Mouse (Mus musculus): Measurements from ENCODE around the gene Siae. TPM values are rescaled to one million over a fixed set of nuclear protein-coding genes. Genes with fewer than 3 reads are reported as not detected.

Gene Siae
- total RNA-seq, 2 experiments from 2014 or later = 11.3 to 16.8 TPM

DNA sequence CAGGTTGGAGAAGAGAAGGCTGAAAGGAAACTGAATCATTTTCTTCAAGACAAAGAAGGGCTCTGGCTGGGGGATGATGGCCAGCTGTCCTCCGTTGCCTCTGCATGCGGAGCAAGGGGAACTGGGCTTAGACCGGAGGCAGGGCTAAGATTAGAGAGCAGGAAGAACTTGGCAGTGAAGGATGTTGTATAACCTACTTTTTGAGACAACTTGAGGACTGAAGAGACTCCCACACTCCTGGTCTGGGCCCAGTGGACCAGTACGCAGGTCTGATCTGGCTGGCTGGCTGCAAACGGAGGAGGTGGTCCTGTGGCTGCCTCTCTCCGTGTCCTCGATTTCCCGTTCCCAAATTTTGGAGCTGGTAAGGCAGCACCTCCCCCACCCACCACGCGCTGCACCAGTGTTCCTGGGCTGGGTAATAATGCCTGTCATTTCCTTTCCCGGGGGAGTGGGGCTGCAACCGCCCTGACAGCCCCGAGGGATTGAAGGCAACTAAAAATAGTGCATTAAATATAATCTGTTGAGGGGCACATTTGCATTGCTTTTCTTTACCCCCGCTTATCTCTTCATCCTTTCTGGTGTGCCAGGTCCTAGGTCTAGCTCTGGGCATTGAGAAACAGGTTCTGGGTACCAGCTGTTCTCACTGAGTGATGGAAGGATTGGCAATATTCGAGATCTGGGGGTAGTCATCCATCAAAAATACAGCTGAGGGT, 12.6 kb downstream of the Siae start:
- ATAC-seq (replicated peaks; ENCODE audit: low FRiP score, low TSS enrichment, poor library complexity, severe bottlenecking) = peak; percentile 33

DNA sequence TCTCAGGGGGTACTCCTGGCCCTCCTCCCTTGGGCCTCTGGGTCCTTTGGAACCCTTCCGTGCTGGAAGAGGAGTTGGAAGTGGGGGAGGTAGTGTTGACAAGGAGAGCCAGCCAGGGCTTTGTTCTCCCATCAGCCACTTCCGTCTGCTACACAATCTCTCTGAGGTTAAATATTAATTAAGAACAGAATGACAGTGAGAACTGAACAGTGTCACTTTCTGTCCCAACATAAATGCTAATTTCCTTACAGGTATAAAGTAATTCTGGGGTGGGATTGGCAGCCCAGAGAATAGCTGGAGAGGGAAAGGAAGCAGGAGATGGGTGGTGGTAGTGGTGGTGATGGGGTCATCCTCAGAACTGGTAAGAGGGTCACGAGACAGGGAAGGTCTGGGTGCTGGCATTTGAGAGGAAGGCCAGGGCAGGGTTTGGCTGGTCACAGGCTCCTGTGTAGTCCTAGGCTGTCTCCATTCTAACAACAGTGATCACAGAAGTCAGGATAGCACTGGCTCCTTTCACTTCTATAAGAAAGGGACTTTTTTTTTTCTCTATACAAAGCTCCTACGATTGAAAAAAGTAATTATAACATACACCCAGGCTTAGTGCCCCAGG, 13.2 kb downstream of the Siae start:
- ATAC-seq (replicated peaks; ENCODE audit: low FRiP score, low TSS enrichment, poor library complexity, severe bottlenecking) = no peak

DNA sequence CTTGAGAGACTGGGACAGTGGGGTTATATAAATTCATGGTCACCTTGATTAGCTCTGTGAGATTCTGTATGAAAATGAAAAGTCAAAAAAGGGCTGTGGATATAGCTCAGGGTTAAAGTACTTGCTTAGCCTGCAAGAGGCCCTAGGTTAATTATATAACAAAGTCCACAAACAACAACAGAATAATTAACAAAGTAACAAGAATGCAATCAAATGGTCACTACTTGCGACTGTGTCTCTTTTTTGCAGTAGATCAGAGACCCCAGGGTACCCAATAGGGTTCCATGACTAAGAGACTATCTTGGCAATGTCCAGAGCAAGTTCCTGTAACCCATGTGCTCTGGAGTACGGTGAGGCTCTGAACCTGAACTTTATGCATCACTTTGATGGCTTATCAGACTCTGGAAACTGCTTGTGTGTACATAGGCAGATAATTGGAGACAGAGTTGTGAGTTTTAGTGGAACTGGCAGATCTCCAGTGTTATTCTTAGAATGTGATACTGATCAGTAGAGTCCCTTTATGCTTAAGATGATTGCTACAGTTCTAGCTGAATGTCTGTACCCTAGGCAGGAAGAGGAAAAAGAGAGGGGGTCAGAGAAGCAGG, 13.8 kb downstream of the Siae start:
- no peak for ATAC-seq (replicated peaks; ENCODE audit: low FRiP score, low TSS enrichment, poor library complexity, severe bottlenecking)

DNA sequence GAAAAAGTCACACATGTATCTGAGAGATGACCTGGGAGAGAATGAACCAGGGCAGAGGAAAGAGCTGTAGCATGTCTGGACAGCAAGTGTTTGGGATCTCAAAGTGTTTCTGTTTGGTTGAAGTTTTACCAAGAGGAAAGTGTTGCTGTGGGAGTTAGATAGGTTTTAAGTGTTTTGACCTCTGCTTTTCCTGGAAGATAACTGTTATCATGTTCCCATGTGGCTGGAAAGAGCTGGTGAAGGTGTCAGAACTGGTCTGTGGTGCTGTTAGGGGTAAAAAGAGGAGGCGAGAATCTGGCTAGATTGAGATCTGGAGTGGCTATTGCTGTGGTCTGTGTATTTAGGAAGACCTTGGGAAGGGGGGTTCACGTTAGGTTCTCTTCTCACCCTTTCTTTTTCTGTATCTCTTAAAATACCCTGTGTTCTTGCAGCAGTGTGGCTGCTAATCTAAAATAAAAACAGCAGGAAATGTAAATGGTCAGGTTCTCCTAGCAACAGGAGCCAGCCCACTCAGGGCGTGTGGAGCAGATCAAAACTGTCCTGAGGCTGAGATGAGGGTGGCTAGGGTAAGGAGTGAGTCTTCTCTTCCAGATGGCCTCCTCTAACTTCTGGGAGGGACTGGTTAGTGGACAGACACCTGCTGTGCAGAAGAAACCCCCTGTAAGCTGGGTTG, 16.8 kb downstream of the Siae start:
- peak; percentile 28 for ATAC-seq (replicated peaks; ENCODE audit: low FRiP score, low TSS enrichment, poor library complexity, severe bottlenecking)

DNA sequence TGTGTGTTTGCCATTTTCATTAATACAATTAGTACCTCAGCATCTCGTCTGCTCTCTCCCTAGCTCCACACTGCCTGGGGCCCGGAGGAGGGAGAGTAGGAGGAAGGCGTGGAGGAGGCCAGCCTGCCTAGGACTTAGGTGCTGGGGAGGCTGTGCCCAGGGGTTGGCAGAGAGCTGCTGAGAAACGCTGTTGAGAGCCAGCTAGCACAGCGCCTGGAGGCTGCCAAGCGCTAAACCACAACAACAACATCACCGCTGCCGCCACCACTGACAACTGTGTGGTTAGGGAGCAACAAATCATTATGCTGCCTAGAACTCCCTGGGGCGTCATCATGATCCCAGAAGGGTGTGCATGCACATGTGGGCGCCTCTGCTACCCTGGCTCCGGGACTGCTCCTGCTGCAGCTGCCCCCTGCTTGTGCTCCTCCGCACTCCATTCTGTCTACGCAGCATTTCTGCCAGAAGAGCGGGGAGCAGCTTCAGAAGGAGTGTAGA, 21.0 kb downstream of the Siae start:
- ATAC-seq (replicated peaks; ENCODE audit: low FRiP score, low TSS enrichment, poor library complexity, severe bottlenecking) = peak; percentile 86

DNA sequence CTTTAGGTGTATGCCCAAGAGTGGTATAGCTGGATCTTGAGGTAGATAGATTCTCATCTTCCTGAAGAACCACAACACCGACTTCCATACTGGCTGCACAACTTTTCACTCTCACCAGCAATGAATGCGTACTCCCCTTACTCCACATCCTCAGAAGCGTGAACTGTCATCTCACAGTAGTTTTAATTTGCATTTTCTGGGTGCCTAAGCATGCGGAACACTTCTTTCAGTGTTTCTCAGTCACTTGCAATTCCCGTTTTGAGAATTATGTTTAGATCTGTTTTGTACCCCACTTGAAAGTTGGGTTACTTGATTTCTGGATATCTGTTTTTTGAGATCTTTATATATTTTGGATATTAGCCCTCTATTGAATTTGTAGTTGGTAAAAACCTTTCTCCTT, 28.1 kb downstream of the Siae start:
- ATAC-seq (replicated peaks; ENCODE audit: low FRiP score, low TSS enrichment, poor library complexity, severe bottlenecking) = no peak

DNA sequence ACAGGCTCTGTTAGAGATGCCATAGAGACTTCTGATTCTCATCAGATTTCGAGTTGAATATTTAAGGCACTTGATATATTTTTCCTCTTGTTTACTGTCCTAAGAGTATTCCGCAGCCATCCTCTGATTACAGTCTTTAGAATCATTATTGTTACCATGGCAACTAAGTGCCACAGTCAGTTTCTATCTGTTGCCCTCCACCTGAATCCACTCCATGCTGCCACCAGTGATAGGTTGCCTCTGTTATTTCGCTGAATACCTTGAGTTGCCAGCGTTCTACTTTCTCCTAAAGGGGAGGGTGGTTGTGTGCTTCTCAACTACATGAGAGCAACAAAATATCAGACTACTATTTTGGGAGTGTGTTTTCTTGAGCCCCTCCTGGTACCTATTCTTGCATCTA, 31.2 kb downstream of the Siae start:
- ATAC-seq (replicated peaks; ENCODE audit: low FRiP score, low TSS enrichment, poor library complexity, severe bottlenecking) = peak; percentile 58; the same call in 1 of the 2 replicates

DNA sequence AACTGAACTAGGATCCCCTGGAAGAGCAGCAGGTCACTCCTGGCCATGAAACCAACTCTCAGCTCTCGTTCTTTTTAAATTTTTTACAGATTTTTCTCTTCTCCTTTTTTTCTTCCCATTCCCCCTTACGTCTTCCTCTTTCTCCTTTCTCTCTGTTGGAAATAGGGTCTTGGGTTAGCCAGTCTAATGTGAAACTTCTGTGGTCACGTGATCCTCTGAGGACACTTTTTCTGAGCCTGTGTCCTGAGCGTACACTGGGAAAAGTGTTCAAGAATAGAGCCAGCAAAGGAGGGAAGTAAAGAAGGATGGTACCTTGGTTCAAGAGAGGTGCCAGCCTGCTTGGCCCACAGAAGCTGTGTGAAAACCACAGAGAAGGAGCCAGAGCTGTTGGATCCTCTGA, 34.9 kb downstream of the Siae start:
- ATAC-seq (replicated peaks; ENCODE audit: low FRiP score, low TSS enrichment, poor library complexity, severe bottlenecking) = no peak

DNA sequence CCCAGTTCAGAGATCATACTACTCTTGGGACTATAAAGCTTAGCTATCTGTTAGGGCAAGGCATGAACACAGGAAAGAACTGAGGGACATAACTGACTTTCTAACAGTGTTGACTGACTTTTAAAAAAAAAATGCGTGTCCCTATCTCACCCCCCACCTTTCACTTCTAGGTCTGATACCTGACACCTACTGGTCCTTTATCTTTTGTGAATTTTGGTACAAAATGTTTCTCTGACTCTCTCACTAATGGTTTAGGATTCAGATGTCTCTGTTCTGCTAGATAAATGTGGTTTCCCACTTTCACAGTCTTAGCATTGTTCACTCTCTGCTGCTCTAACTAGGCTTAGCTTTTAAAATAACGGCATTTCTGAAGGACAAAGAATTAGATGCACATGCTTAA, 36.5 kb downstream of the Siae start:
- peak; percentile 77 for ATAC-seq (replicated peaks; ENCODE audit: low FRiP score, low TSS enrichment, poor library complexity, severe bottlenecking)

DNA sequence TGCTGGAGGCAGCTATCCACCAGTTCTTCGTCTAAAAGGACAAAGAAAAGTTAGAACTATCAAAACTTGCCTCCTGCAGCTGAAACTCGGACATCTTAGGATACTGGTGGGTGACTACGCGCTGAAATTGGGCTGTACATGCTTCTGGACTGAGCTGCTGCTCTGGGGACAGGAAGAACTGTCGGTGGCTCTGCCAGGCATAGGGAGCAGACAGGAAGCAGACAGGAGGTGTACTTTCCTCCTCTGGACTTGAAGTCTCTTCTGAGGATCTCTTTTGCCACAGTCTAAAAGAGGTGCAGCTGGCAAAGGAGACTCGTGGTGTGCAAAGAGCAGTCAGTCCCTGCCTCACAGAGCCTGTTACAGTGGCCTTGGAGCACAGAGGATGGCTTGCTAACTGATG, 37.1 kb downstream of the Siae start:
- ATAC-seq (replicated peaks; ENCODE audit: low FRiP score, low TSS enrichment, poor library complexity, severe bottlenecking) = peak; percentile 48

DNA sequence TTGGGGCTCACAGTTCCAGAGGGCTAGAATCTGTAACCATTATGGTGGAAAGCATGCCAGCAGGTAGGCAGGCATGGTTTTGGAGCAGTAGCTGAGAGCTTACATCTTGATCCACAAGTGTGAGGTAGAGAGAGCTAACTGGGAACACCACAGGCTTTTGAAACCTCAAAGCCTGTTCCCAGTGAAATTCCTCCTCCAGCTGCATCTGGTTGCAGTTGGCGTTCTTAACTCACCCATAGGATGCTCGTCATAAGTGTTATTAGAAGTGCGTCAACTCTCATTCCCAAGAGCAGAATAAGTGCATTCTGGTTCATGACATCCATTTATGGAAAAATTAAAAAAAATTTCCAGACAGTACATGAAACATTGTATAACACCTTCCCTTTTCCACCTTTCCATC, 38.2 kb downstream of the Siae start:
- ATAC-seq (replicated peaks; ENCODE audit: low FRiP score, low TSS enrichment, poor library complexity, severe bottlenecking) = no peak

DNA sequence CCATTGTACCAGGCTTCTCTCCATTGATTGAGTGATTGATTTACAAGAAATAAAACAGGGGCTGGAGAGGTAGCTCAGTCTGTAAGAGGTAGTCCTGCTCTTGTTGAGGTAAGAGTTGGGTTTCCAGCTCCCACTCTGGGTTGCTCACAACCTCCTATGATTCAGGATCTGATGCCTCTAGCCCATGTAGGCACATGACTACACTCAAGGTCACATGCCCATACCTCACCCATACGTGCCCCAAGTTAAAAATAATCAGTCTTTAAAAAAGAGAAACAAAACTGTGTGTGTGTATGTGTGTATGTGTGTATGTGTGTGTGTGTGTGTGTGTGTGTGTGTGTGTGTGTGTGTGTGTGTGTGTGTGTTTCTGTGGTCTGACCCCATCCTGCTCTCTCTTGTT, 40.1 kb downstream of the Siae start:
- no peak for ATAC-seq (replicated peaks; ENCODE audit: low FRiP score, low TSS enrichment, poor library complexity, severe bottlenecking)

DNA sequence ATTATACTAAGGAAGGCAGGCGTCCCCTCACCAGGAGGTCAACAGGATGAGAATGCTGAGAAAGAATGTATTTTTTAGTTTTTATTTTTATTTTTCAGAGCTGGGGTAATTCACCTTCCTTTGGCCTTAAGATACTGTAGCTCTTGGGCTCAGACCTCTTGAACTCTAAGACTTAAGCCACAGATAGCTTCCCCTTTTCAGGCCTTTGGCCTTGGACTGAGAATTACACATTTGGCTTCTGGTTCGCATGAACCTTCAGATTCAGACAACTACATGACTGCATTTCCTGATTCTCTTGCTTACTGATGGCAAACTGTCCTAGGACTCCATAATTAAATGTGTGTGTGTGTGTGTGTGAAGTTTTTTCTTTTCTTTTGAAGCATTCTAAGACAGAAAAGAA, 43.1 kb downstream of the Siae start:
- ATAC-seq (replicated peaks; ENCODE audit: low FRiP score, low TSS enrichment, poor library complexity, severe bottlenecking) = no peak

DNA sequence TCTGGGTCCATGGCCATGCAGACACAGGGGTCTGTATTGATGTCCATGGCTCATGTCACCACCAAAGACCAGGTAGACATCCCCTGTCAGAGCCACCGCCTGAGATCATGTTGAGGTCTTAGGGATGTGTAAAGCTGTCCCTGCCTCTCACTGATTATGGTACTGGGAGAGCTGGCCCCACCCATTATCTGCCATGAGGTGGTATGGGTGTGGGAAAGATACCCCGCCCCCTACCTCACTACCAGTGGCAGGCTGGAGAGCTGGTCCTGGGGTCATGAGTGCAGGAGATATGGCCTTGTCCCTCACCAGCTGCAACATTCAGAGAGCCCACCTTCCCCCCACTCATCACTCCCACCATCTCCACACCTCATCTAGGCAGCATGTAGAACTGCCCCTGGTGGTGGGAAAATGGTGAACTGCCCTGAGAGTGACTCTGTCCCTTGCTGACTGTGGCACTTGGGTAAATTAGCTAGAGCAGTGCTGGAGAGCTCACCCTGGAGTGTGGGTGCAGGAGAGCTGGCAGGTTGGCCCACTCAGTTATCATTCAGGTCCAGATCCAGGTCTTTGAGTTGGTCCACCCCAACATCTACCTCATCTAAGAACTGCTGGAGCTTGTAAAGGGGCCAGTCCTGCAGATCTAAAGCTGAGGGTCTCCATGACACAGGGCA, 45.2 kb downstream of the Siae start:
- ATAC-seq (replicated peaks; ENCODE audit: low FRiP score, low TSS enrichment, poor library complexity, severe bottlenecking) = peak; percentile 95

DNA sequence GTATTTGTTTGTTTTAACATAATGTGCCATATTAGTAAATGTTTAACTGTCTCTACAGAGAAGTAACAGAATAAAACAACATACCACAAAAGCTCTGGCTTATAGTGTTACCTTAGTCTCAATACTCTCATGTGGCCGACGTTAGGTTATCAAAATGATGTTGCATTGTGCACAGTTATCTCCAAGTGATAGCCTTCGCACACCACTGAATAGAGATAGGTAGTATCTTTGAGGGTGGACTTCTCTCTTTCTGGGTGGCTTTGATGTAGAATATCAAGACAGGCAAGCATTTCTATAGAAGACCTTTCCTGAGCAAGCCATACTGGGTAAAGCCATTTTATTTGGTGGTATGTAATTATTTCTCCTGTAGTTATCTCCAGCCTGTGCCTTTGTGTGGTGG, 49.6 kb downstream of the Siae start:
- ATAC-seq (replicated peaks; ENCODE audit: low FRiP score, low TSS enrichment, poor library complexity, severe bottlenecking) = no peak

DNA sequence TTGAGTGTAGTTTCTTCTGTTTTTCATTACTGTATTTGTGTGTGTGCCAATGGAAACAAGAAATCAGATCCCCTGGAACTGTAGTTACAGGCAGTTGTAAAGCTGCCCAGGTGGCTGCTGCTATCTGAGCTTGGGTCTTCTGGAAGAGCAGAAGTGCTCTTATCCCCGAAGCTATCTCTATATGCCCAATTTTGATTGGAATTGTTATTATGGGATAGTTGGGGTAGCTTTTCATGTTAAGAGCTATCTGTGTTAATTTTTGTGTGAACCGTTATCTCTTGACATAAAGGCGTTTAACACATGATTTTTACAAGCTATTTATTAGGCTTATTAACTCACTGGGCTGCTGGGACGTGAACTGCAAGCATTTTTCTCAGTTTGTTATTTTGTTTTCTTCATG, 54.1 kb downstream of the Siae start:
- ATAC-seq (replicated peaks; ENCODE audit: low FRiP score, low TSS enrichment, poor library complexity, severe bottlenecking) = no peak

DNA sequence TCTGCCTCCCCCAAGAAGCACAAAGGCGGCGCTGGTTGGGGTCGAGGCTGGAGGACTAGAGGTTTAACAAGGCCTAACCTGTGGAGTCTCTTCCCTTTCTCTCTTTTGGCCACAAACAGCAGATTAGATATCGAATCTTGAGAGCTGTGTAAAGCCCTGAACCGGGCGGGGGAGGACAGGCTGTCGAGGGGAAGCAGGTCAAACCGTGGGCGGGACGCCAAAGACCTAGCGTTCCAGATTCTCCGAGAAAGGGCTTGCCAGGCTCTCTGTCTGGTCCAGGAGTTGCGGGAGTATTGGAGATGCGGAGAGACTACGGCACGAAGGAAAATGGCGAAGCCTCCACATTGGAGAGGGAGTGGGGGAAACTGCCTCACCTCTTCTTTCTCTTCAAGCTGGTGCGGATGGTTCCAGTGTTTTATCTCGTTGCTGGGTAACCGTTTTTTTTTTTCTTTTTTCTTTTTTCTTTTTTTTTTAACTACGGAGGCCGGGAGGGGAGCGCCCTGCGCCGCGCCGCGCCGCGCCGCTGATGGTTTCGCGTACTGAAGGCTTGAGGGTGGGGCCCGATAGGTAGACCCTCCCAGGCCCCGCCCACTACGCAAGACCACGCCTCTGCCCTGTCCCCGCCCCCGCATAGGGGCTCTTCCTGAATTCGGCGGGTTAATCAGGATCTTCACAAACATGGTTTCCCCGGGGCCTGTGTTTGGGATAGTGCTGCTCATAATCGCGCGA, 57.8 kb downstream of the Siae start, which contains the start of gene Spa17:
Spa17 (minus strand) TSS at position 541 of the 729 bp plus-strand sequence.
- ATAC-seq (replicated peaks; ENCODE audit: low FRiP score, low TSS enrichment, poor library complexity, severe bottlenecking) = peak; percentile 91

DNA sequence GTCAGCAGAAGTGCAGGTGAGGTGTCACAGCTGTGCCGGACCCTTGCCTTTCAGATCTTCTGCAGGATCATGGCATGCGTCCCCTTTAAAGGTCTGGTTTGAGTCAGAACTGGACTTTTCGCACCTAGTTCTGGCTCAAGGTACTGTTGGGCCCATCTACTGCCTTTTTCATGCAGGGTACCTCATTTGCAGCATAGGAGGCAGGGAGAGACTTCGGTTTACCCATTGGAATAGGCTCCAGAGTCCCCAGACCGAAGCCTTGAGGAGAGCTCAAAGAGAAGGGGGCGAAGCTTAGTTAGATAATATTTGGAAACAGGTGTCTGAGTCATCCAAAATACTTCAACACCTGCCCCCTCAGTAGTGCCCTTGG, 58.4 kb downstream of the Siae start:
- peak; percentile 24 for ATAC-seq (replicated peaks; ENCODE audit: low FRiP score, low TSS enrichment, poor library complexity, severe bottlenecking)

DNA sequence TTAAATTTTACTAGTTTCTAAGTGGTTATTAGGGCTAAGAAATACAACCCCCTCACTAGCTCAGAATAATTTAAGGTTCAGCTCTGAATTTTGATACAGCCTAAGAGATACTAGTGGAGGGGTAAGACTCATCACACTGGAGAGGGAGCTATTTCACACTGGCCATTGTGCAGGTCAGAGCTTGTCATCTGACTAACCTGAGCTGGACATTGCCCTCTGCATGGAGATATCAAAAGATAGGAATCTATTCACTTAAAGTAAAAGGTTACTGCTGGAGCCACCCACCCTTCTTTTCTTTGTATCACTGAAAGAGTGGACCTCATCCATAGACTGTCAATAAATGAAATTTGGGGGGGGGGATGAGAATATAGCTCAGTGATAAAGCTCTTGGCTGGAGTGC, 58.8 kb downstream of the Siae start:
- ATAC-seq (replicated peaks; ENCODE audit: low FRiP score, low TSS enrichment, poor library complexity, severe bottlenecking) = no peak

Measured in megakaryocyte-erythroid progenitor cell, adult 5-6 weeks (primary cell).